Mouse (Mus musculus) CD8-positive naive resting alpha-beta T cell, adult 2 months (primary cell): ENCODE results near the gene Wbp1.

Experiments used
- DNase-seq, 2 experiments: peaks; one replicate each; pipeline ENCODE4 v3.0.0; 2022; ENCODE audit warnings: low read depth in 2 of 2, low spot score in 2 of 2

Gene Wbp1

DNA sequence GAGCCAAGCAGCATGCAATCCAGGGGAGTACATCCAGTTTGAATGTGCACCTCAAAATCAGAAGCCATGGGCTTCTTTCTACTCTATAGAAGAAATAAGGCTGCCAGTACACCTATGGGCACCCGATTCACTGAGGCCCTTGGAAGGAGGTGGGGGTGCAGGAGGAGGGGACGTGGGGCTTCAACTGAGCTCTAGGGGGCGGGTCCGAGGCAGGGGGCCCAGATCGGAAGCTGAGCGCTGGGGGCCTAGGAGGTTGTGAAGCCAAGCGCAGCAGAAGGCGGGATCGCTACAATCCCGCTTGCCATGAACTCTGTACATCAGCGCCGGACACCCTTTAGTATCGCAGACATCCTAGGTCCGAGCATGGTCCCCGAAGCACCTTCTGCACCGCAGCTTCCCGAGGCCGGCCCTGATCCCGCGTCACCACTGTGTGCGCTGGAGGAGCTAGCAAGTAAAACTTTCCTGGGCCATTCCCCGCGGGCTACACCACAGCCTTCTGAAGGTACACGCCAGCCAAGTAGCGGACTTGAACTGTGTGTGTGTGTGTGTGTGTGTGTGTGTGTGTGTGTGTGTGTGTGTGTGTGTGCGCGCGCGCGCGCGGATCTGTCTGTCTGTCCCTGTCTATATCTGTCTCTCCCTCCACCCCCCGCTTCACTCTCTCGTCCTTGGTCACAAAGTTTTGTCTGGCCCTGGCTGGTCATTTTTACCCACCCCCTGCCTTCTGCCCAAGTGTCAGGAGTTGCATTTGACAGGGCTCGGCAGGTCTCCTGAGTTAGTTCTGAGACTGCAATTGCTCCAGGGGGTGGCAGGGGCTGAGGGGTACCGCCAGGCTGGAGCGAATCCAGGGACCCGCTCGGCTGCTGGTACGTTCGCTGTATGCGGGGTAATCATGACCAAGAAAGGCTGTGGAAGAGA, 35.0 kb downstream of the Wbp1 start, which contains the start of gene Lbx2:
Lbx2 (plus strand) TSS at position 247 of the 915 bp plus-strand sequence.
- no peak for DNase-seq

DNA sequence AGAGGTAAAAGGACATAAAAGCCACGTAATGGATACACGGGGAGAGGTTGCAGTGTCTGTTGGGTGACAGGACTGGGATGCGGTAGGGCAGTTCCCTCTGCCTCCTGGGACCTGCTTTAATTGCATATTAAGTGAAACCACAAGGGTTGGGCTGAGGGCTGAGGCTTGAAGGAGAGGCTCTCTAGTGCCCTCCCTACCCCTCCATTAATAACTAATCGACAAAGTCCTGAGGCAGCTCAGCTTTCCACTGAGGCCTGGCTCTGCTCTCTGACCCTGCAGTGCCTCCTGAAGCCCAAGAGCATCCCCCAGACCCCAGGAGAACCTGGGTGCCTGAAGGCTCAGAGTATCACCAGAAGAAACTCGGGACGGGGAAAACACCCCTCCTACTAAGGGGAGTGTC, 36.9 kb downstream of the Wbp1 start:
- no peak for DNase-seq

- DNase-seq: no peak
These were observed 37.9 kb downstream of the Wbp1 start for GRCm38 (mm10) chr6:83083497-83083896.

DNA sequence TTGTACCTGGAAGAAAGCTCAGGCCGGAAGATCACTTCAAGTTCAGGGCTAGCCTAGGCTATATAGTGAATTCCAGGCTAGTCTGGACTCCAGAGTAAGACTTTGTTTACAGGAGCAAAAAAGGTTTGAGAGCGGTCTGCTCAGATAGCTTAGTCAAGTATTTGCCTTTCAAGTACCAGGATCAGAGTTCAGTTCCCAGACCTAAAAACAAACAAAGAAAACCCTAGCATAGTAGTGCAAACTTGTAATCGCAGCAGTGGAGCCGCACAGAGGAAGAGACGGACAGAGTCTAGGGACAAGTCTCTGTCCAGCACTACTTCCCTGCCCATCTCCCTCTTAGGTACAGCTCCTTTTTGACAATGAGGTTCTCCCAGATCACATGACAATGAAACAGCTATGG, 41.1 kb downstream of the Wbp1 start:
- DNase-seq: no peak

- peak; percentile 99 to 100 for DNase-seq
These were observed 43.0 kb downstream of the Wbp1 start for GRCm38 (mm10) chr6:83078324-83078858.

GRCm38 (mm10) chr6:83077630-83078323, 43.6 kb downstream of the Wbp1 start, which contains the start of gene Pcgf1:
TSS of gene Pcgf1 (plus strand) at chr6:83077869.
- no peak for DNase-seq

GRCm38 (mm10) chr6:83074979-83075378, 46.4 kb downstream of the Wbp1 start:
- peak in 1 of 2 experiments; percentile 51 for DNase-seq

GRCm38 (mm10) chr6:83071220-83071619, 50.1 kb downstream of the Wbp1 start:
- DNase-seq: no peak

GRCm38 (mm10) chr6:83070311-83071219, 50.8 kb downstream of the Wbp1 start:
- DNase-seq: no peak

DNA sequence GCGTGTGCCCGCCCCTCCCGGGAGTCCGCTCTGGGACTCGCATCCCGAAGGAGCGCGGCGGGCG, 51.3 kb downstream of the Wbp1 start, which contains the start of gene Tlx2:
Tlx2 (minus strand) TSS at position 47 of the 64 bp plus-strand sequence.
- no peak for DNase-seq

DNA sequence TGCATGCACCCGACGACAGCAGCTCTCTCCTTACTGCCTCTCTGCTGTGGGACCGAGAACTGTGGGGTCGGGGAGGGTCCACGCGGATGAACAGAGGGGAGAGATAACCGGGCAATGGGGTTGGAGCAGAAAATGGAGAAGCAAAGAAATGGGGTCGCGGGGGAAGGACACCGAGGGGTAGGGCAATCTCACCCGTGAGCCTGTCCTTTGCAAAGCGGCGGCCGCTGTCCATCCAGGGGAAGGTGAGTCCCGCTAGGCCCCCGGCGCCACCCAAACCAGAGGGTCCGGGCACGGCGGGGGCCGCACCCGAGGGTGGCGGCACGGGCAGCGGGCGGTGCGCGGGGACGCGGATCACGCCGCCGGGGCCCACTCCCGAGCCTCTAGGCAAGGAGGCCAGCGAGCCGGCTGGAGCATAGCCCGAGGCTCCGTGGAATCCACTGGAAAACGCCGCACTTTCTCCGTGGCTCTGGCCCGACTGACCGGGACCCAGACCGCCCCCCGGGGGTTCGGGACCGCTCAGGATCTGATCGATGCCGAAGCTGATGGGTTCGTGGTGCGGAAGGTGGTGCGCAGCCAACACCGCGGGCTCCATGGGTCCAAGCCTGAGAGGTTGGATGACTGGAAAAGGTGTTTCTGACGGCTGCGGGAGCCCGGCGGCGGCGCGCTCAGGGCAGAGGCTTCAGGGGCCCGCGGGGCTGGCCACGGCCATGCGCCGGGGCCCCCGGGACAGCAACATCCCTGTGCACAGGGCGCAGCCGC, 51.7 kb downstream of the Wbp1 start:
- no peak for DNase-seq
